Mouse (Mus musculus) heart, embryonic 14.5 days (tissue): ENCODE results near the gene Crtc1. TPM values are rescaled to one million over a fixed set of nuclear protein-coding genes. Genes with fewer than 3 reads are reported as not detected.

Experiments
- ATAC-seq: fragments of 200-750 bp; cut with Nextera tagmentation; 2 replicates; pipeline ENCODE4 v1.8.0; 2017; ENCODE audit warnings: low read depth, moderate TSS enrichment; ENCODE audit not compliant: insufficient number of reproducible peaks, insufficient read depth, low FRiP score
- H3K27ac ChIP-seq, 2 experiments: fragments of 200-500 bp in 1 of 2; fragments of 300-500 bp in 1 of 2; sonication (generic) in 1 of 2; replicated peaks in 1 of 2; 2 replicates each; pipeline ENCODE4 v1.5.1; 2012 to 2014; ENCODE audit warnings: low read depth in 2 of 2, low read length in 2 of 2, control low read depth in 1 of 2, mild to moderate bottlenecking in 1 of 2, mixed read lengths in 1 of 2; ENCODE audit not compliant: control insufficient read depth in 1 of 2, insufficient read depth in 1 of 2
- H3K27me3 ChIP-seq: fragments of 300-500 bp; sonication (generic); 2 replicates; pipeline ENCODE4 v1.6.1; 2014; ENCODE audit warnings: mild to moderate bottlenecking, low read length, control low read depth; ENCODE audit not compliant: control insufficient read depth, insufficient read depth
- H3K36me3 ChIP-seq: fragments of 300-500 bp; sonication (generic); 2 replicates; pipeline ENCODE4 v1.6.1; 2014; ENCODE audit warnings: mild to moderate bottlenecking, control low read depth, low read length, mixed read lengths; ENCODE audit not compliant: control insufficient read depth, insufficient read depth
- H3K4me1 ChIP-seq, 2 experiments: fragments of 200-500 bp in 1 of 2; fragments of 300-500 bp in 1 of 2; sonication (generic) in 1 of 2; 2 replicates each; pipeline ENCODE4 v1.6.1; 2012 to 2014; ENCODE audit warnings: low read length in 2 of 2, control low read depth in 1 of 2, mixed read lengths in 1 of 2; ENCODE audit not compliant: control insufficient read depth in 2 of 2, insufficient read depth in 2 of 2
- H3K4me2 ChIP-seq: fragments of 300-500 bp; sonication (generic); 2 replicates; pipeline ENCODE4 v1.6.1; 2014; ENCODE audit warnings: mild to moderate bottlenecking, low read length
- H3K4me3 ChIP-seq, 2 experiments: fragments of 200-500 bp in 1 of 2; fragments of 300-500 bp in 1 of 2; sonication (generic) in 1 of 2; 2 replicates each; pipeline ENCODE4 v1.5.1; 2012 to 2014; ENCODE audit warnings: low read length in 2 of 2, mild to moderate bottlenecking in 2 of 2, control low read depth in 1 of 2, low read depth in 1 of 2, moderate library complexity in 1 of 2; ENCODE audit not compliant: control insufficient read depth in 1 of 2, insufficient read depth in 1 of 2
- H3K9ac ChIP-seq: fragments of 300-500 bp; sonication (generic); 2 replicates; pipeline ENCODE4 v1.6.1; 2014; ENCODE audit warnings: mild to moderate bottlenecking, low read length
- H3K9me3 ChIP-seq: fragments of 300-500 bp; sonication (generic); 2 replicates; pipeline ENCODE4 v1.6.1; 2016; ENCODE audit warnings: low read length, control low read depth; ENCODE audit not compliant: control insufficient read depth
- WGBS: fragments of 180-500 bp; shearing (Covaris S2); extraction: QIAGEN DNeasy Blood & Tissue Kit; methylation state at CpG from one replicate; pipeline ENCODE4 v1.1.7; 2014; 5-methylcytosine and 5-hydroxymethylcytosine counted together
- polyA plus RNA-seq: library from polyadenylated mRNA; unstranded; fragments of >200 nt; fragmentation: Nextera tagmentation; extraction: Ambion mirVana; gene quantifications from 2 replicates; pipeline ENCODE4 v1.2.1, GENCODE M21; 2014

Gene Crtc1
- polyA plus RNA-seq, 1 experiment from 2014 or later, result 12.2 TPM

DNA sequence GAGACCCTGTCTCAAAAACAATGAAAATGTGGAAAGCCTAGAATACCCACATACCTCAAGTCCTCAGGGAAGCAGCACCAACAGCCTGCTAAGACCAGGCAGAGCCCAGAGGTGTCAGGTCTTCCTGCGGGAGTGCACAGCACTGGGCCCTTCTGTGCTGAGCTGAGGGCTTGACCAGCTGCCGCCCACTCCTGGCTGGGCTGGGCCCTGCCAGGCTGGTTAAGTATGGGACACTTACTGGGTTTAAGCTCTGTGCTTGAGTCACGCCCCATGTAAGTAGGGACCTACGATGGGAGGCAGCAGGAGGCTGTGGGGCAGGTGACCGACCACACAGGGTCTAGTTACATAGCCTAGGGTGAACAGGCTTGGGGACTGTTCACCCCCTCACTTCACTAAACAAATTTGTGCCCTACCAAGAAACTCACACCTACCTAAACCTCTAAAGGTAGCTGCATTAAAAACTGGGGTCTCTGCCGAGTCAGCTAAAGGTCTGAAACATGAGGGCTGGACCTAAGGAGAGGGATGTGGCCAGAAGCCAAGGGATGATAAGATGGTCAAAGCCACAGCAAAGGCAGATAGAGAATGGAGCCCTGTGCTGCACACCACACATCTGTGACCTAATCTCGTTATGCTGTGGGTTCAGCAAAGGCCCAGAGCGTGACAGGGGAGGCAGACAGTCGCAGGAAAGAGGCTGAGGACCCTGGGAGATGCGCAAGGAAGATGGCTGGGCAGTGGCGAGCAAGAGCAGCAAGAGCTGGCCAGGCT lies 19.3 kb downstream of the Crtc1 start:
- Histone ChIP-seq H3K4me1 (peaks cover 21 to 42% of the 10 kb centered on the region in 2 experiments), H3K36me3 (no peaks in the 10 kb centered on the region), H3K4me2 (0 out of 2 replicates have a peak overlapping the region, but pooled peaks have one; percentile 6), H3K9ac (peak overlapping the region; percentile 25; the same call in 1 of the 2 replicates), H3K27me3 (no peaks in the 10 kb centered on the region), H3K27ac (no peak overlapping the region; a peak in 1 of 4 replicates), H3K4me3 (no peak overlapping the region), H3K9me3 (no peaks in the 10 kb centered on the region)
- no peak for ATAC-seq
- 59% methylated on average over 11 of the region's 11 CpGs for WGBS

DNA sequence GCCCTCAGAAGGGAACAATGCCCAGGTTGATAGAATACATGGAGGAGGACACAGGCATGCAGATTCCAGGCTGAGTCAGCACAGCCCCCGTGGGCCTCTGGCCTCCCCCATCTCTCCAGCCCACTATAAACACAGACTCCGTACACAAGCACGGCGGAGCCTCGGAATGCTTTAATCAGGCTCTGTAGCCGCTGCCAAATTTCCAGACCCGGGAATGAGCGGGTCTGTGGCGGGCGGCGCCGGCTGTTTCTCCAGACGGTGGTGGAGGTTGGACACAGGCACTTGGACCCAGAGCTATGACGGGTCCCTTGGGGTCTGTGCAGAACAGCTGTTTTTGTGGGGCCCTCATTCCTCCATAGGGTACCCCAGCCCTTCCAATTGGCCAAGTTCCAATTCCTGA lies 20.4 kb downstream of the Crtc1 start:
- Histone ChIP-seq H3K27ac (no peak overlapping the region), H3K9ac (no peak overlapping the region), H3K4me2 (no peak overlapping the region), H3K4me3 (no peak overlapping the region), H3K27me3 (no peaks in the 10 kb centered on the region), H3K4me1 (peaks cover 21 to 42% of the 10 kb centered on the region in 2 experiments), H3K9me3 (no peaks in the 10 kb centered on the region), H3K36me3 (no peaks in the 10 kb centered on the region)
- ATAC-seq, result peak; percentile 44; the same call in 1 of the 2 replicates
- 24% methylated on average over 14 of the region's 14 CpGs for WGBS

DNA sequence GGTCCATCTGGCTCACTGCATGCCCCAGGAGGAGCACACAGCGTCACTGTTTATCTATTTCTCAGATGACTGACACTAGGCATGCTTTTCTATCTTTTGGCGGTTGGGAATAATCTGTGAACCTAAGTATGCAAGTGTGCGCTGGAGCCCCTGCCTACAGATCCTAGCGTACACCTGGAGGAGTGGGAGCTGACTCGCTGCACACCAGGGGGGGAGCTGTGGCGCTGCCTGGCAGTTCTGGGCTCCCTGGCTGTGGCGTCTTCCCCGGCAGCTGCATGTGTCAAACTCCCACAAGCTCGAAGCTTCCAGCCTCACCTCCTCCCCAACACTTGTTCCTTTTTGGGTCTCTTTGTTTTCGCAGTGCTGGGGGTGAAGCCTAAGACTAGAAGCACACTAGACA lies 21.5 kb downstream of the Crtc1 start:
- Histone ChIP-seq H3K9ac (no peak overlapping the region), H3K27me3 (no peaks in the 10 kb centered on the region), H3K27ac (no peak overlapping the region)

GRCm38 (mm10) chr8:70416941-70417340 lies 22.4 kb downstream of the Crtc1 start:
- Histone ChIP-seq H3K27ac (no peak overlapping the region), H3K9ac (0 out of 2 replicates have a peak overlapping the region, but pooled peaks have one; percentile 11), H3K9me3 (no peaks in the 10 kb centered on the region), H3K36me3 (no peaks in the 10 kb centered on the region), H3K27me3 (no peaks in the 10 kb centered on the region), H3K4me2 (no peak overlapping the region), H3K4me1 (peaks cover 21 to 42% of the 10 kb centered on the region in 2 experiments), H3K4me3 (no peak overlapping the region)
- WGBS, result 46% methylated on average over 6 of the region's 6 CpGs
- ATAC-seq, result no peak

More for the DNA sequence above, 21.5 kb downstream of the Crtc1 start:
- H3K36me3 ChIP-seq, result no peaks in the 10 kb centered on the region
- H3K4me3 ChIP-seq, result no peak overlapping the region
- H3K9me3 ChIP-seq, result no peaks in the 10 kb centered on the region
- 39% methylated on average over 10 of the region's 10 CpGs for WGBS
- no peak overlapping the region for H3K4me2 ChIP-seq
- peaks cover 21 to 42% of the 10 kb centered on the region in 2 experiments for H3K4me1 ChIP-seq
- ATAC-seq, result no peak

- ATAC-seq, result no peak
- Histone ChIP-seq H3K4me3 (no peak overlapping the region), H3K27me3 (no peaks in the 10 kb centered on the region), H3K27ac (no peak overlapping the region), H3K9me3 (no peaks in the 10 kb centered on the region), H3K4me1 (peaks cover 21 to 41% of the 10 kb centered on the region in 2 experiments), H3K36me3 (no peaks in the 10 kb centered on the region), H3K4me2 (no peak overlapping the region), H3K9ac (no peak overlapping the region)
- WGBS, result 78% methylated on average over 8 of the region's 8 CpGs
Measured at GRCm38 (mm10) chr8:70415540-70416451, 23.6 kb downstream of the Crtc1 start.

DNA sequence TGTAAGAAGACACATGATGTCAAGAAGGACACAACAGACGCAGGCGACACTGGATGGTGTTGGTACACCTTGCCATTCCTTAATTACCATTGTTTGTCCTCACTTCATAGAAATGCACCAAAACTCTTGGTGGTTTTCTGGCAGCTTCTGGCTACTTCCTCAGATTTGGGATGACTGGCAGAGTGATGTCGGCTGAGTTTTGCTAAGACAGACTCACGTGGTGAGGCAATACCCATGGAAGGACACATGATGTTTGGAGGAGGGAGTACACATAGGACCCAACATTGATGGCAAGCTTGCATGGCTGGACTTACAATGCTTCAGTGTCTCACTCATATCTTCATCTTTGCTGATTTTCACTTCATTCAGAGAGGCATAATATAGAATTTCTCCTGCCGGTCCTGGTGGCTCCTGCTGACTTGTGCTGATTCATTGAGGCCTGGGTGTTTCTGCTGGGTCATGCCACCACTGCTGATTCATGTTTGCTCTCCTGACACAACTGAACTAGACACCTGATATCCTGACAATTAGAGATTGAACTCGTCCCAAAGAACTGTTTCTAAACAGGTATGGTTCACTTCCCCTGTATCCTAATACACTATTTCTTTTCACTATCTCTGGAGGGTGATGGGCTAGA lies 25.0 kb downstream of the Crtc1 start:
- H3K4me3 ChIP-seq, result no peak overlapping the region
- H3K36me3 ChIP-seq, result no peaks in the 10 kb centered on the region
- ATAC-seq, result no peak
- no peak overlapping the region for H3K27ac ChIP-seq
- H3K4me2 ChIP-seq, result no peak overlapping the region
- H3K9ac ChIP-seq, result no peak overlapping the region
- peaks cover 12 to 32% of the 10 kb centered on the region in 2 experiments for H3K4me1 ChIP-seq
- no peaks in the 10 kb centered on the region for H3K9me3 ChIP-seq
- no peaks in the 10 kb centered on the region for H3K27me3 ChIP-seq
- whole genome bisulfite sequencing, result 87% methylated on average over 6 of the region's 6 CpGs

- Histone ChIP-seq H3K4me3 (no peak overlapping the region), H3K4me2 (no peak overlapping the region), H3K9me3 (no peaks in the 10 kb centered on the region), H3K27ac (no peak overlapping the region), H3K36me3 (no peaks in the 10 kb centered on the region), H3K27me3 (no peaks in the 10 kb centered on the region), H3K9ac (no peak overlapping the region), H3K4me1 (peaks cover 35 to 45% of the 10 kb centered on the region in 2 experiments)
- no peak for ATAC-seq
- WGBS, result 84% methylated on average over 5 of the region's 5 CpGs
Measured at GRCm38 (mm10) chr8:70410281-70410680, 29.1 kb downstream of the Crtc1 start.
